Mouse (Mus musculus) embryonic stem cell, embryonic (primary cell): ENCODE results near the gene Paqr3.

Source experiments
- CTCF ChIA-PET, 4 experiments: fragments of 300-600 bp in 2 of 4; fragments of 350-600 bp in 2 of 4; sonication (Branson Sonifier 250); formaldehyde crosslinking; loops; one replicate each; lab custom pipeline; 2022; ENCODE audit warnings: inconsistent platforms in 2 of 4; lab: Charles Lee
- POLR2A ChIA-PET, 4 experiments: fragments of 300-600 bp in 2 of 4; fragments of 350-600 bp in 2 of 4; sonication (Branson Sonifier 250); formaldehyde crosslinking; loops; one replicate each; lab custom pipeline; 2022; ENCODE audit warnings: antibody characterized with exemption in 4 of 4, inconsistent platforms in 1 of 4; lab: Charles Lee

Gene Paqr3

GRCm38 (mm10) chr5:97090034-97090784, 21.2 kb downstream of the Paqr3 start:
- ChIA-PET CTCF (interaction anchor here in 2 of 4 experiments (1.0 to 1.7 kb wide), 2 partner anchors 9 to 463 kb away, joined by 3 to 4 read pairs; no protein-coding TSS in a partner anchor), POLR2A (interaction anchor here in 3 of 4 experiments (0.6 to 1.4 kb wide), 11 partner anchors 9 to 314 kb away, joined by 3 to 8 read pairs (median 3); partner anchors contain the start of genes Paqr3 (in 3 of the 3) and Bmp2k (in 1 of the 3))

GRCm38 (mm10) chr5:97089426-97089825, 22.0 kb downstream of the Paqr3 start:
- ChIA-PET CTCF (interaction anchor here in 2 of 4 experiments (1.0 to 1.7 kb wide), 2 partner anchors 8 to 464 kb away, joined by 3 to 4 read pairs; no protein-coding TSS in a partner anchor), POLR2A (interaction anchor here in 3 of 4 experiments (0.6 to 1.4 kb wide), 11 partner anchors 8 to 315 kb away, joined by 3 to 8 read pairs (median 3); partner anchors contain the start of genes Paqr3 (in 3 of the 3) and Bmp2k (in 1 of the 3))

- ChIA-PET CTCF (no interaction called here), POLR2A (interaction anchor here in 1 of 4 experiments (0.7 to 1.1 kb wide), 3 partner anchors 7 to 19 kb away, joined by 3 to 5 read pairs (median 3); no protein-coding TSS in a partner anchor)
Observed at GRCm38 (mm10) chr5:97088231-97088630, 23.2 kb downstream of the Paqr3 start.

GRCm38 (mm10) chr5:97087746-97088145, 23.6 kb downstream of the Paqr3 start:
- ChIA-PET POLR2A (interaction anchor here in 1 of 4 experiments (0.7 kb wide), 1 partner anchor 10 kb away, joined by 3 read pairs; no protein-coding TSS in a partner anchor), CTCF (no interaction called here)

- CTCF ChIA-PET, result no interaction called here
- POLR2A ChIA-PET, result no interaction called here
Observed at GRCm38 (mm10) chr5:97087030-97087630, 24.3 kb downstream of the Paqr3 start.

GRCm38 (mm10) chr5:97085071-97085470, 26.3 kb downstream of the Paqr3 start:
- ChIA-PET POLR2A (interaction anchor here in 1 of 4 experiments (2.1 kb wide), 1 partner anchor 13 kb away, joined by 7 read pairs; no protein-coding TSS in a partner anchor), CTCF (no interaction called here)

GRCm38 (mm10) chr5:97084541-97084940, 26.9 kb downstream of the Paqr3 start:
- ChIA-PET CTCF (no interaction called here), POLR2A (interaction anchor here in 1 of 4 experiments (2.1 kb wide), 1 partner anchor 14 kb away, joined by 7 read pairs; no protein-coding TSS in a partner anchor)

GRCm38 (mm10) chr5:97083701-97084100, 27.7 kb downstream of the Paqr3 start:
- CTCF ChIA-PET, result no interaction called here
- POLR2A ChIA-PET, result no interaction called here

- CTCF ChIA-PET, result interaction anchor here in 3 of 4 experiments (0.6 to 1.6 kb wide), 4 partner anchors 8 to 196 kb away, joined by 3 to 12 read pairs (median 4); no protein-coding TSS in a partner anchor
- POLR2A ChIA-PET, result interaction anchor here in 1 of 4 experiments (1.4 kb wide), 1 partner anchor 8 kb away, joined by 3 read pairs; no protein-coding TSS in a partner anchor
Observed at GRCm38 (mm10) chr5:97081481-97081880, 29.9 kb downstream of the Paqr3 start.

- CTCF ChIA-PET, result no interaction called here
- POLR2A ChIA-PET, result interaction anchor here in 1 of 4 experiments (0.7 kb wide), 1 partner anchor 12 kb away, joined by 3 read pairs; no protein-coding TSS in a partner anchor
Observed at GRCm38 (mm10) chr5:97078641-97079040, 32.8 kb downstream of the Paqr3 start.

- CTCF ChIA-PET, result no interaction called here
- POLR2A ChIA-PET, result interaction anchor here in 1 of 4 experiments (0.7 kb wide), 1 partner anchor 13 kb away, joined by 3 read pairs; no protein-coding TSS in a partner anchor
Observed at GRCm38 (mm10) chr5:97077676-97078075, 33.7 kb downstream of the Paqr3 start.

- POLR2A ChIA-PET, result no interaction called here
- CTCF ChIA-PET, result no interaction called here
Observed at GRCm38 (mm10) chr5:97076167-97076566, 35.2 kb downstream of the Paqr3 start.

GRCm38 (mm10) chr5:97075476-97076151, 35.8 kb downstream of the Paqr3 start:
- CTCF ChIA-PET, result no interaction called here

GRCm38 (mm10) chr5:97065746-97066145, 45.6 kb downstream of the Paqr3 start:
- ChIA-PET CTCF (no interaction called here), POLR2A (no interaction called here)

More at GRCm38 (mm10) chr5:97075476-97076151, 35.8 kb downstream of the Paqr3 start:
- POLR2A ChIA-PET, result no interaction called here

GRCm38 (mm10) chr5:97062041-97062440, 49.4 kb downstream of the Paqr3 start:
- POLR2A ChIA-PET, result no interaction called here
- CTCF ChIA-PET, result no interaction called here

GRCm38 (mm10) chr5:97060864-97061263, 50.5 kb downstream of the Paqr3 start:
- CTCF ChIA-PET, result interaction anchor here in 1 of 4 experiments (0.8 kb wide), 1 partner anchor 1323 kb away, joined by 10 read pairs; no protein-coding TSS in a partner anchor

GRCm38 (mm10) chr5:97056791-97057450, 54.5 kb downstream of the Paqr3 start:
- ChIA-PET POLR2A (no interaction called here), CTCF (no interaction called here)

More at GRCm38 (mm10) chr5:97060864-97061263, 50.5 kb downstream of the Paqr3 start:
- POLR2A ChIA-PET, result interaction anchor here in 1 of 4 experiments (0.6 kb wide), 1 partner anchor 477 kb away, joined by 5 read pairs; no protein-coding TSS in a partner anchor

- CTCF ChIA-PET, result no interaction called here
- POLR2A ChIA-PET, result no interaction called here
Observed at GRCm38 (mm10) chr5:97056359-97056758, 55.0 kb downstream of the Paqr3 start.
